Mouse (Mus musculus) cortical plate, adult 2 months (tissue): ENCODE results near the gene Ckap2l.

Source experiments
- CTCF ChIP-seq: fragments of 200-500 bp; IDR thresholded peaks from 2 replicates; pipeline ENCODE4 v1.5.1; 2011; ENCODE audit warnings: mild to moderate bottlenecking, control low read depth, low read length; ENCODE audit not compliant: insufficient read depth; ENCODE audit errors: extremely low read depth
- POLR2A ChIP-seq: fragments of 200-500 bp; IDR thresholded peaks from 2 replicates; pipeline ENCODE4 v1.6.1; 2011; ENCODE audit warnings: mild to moderate bottlenecking, low read length, control low read depth; ENCODE audit not compliant: insufficient read depth; ENCODE audit errors: extremely low read depth

DNA sequence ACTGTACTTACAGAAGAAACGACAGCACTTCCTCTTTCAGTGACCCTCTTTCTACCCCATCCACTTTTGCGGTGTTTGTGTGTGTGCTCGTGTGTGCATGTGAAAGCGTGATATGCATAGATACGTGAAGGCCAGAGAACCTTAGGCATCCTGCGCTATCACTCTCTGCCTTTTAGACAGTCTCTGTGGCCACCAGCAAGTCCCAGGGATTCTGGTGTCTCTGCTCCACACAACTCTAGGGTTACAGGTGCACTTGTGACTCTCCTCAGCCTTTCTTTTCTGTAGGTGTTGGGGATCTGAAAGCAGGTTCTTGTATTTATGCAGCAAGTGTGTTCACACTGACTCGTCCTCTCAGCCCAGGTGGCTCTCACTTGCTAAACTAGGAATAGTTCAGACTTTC lies 31.7 kb downstream of the Ckap2l start:
- TF ChIP-seq CTCF = no peak
- TF ChIP-seq POLR2A = no peak
